Mouse (Mus musculus) central nervous system, embryonic 11.5 days (tissue): Measurements from ENCODE around the gene Gm17349. TPM values are rescaled to one million over a fixed set of nuclear protein-coding genes. Genes with fewer than 3 reads are reported as not detected.

Experiments
- polyA plus RNA-seq: library from polyadenylated mRNA; depleted of rRNA; stranded (reverse); fragments of >200 nt; gene quantifications from 2 replicates; pipeline ENCODE4 v1.2.3, GENCODE M21; 2012; rRNA removed

The Gm17349 gene
- not detected in 2 replicates for polyA plus RNA-seq

GRCm38 (mm10) chr15:99705440-99706048, at the start of gene Gm17349:
TSS of gene Gm17349 (minus strand) at chr15:99705490.

GRCm38 (mm10) chr15:99725341-99726155, 20.3 kb upstream of the Gm17349 start, which contains the start of gene Cox14:
TSS of gene Cox14 (plus strand) at chr15:99725618.

GRCm38 (mm10) chr15:99717386-99718334, 12.4 kb upstream of the Gm17349 start, which contains the start of gene Gpd1:
TSS of gene Gpd1 (plus strand) at chr15:99717515.

GRCm38 (mm10) chr15:99701999-99702900, 3.0 kb downstream of the Gm17349 start, which contains the start of gene Smarcd1:
TSS of gene Smarcd1 (plus strand) at chr15:99702129.

GRCm38 (mm10) chr15:99670154-99670821, 35.0 kb downstream of the Gm17349 start, which contains the start of gene Asic1:
TSS of gene Asic1 (plus strand) at chr15:99670368.

Other genes starting within 250 kb of the Gm17349 start
- gene Nckap5l, start 247.7 kb downstream of the Gm17349 start, polyA plus RNA-seq: 18.4 and 28.9 TPM in 2 replicates
- 12.3 and 14.4 TPM in 2 replicates for gene Bcdin3d, start 230.8 kb downstream of the Gm17349 start, polyA plus RNA-seq
- gene Faim2, start 177.3 kb downstream of the Gm17349 start, polyA plus RNA-seq: 0.23 and 0.47 TPM in 2 replicates
- not detected in 2 replicates for gene Aqp2, start 126.4 kb downstream of the Gm17349 start, polyA plus RNA-seq
- 0.32 and 0.52 TPM in 2 replicates for gene Aqp5, start 114.7 kb downstream of the Gm17349 start, polyA plus RNA-seq
- 0.62 and 0.76 TPM in 2 replicates for gene Aqp6, start 104.1 kb downstream of the Gm17349 start, polyA plus RNA-seq
- gene Racgap1, start 53.8 kb downstream of the Gm17349 start, polyA plus RNA-seq: 157 and 204 TPM in 2 replicates
- 21.5 and 24.9 TPM in 2 replicates for gene Asic1, start 35.1 kb downstream of the Gm17349 start, polyA plus RNA-seq
- gene Smarcd1, start 3.4 kb downstream of the Gm17349 start, polyA plus RNA-seq: 133 and 136 TPM in 2 replicates
- gene Gpd1, start 12.0 kb upstream of the Gm17349 start, polyA plus RNA-seq: 2.7 and 5.2 TPM in 2 replicates
- 115 and 116 TPM in 2 replicates for gene Cox14, start 20.1 kb upstream of the Gm17349 start, polyA plus RNA-seq
- gene Cers5, start 67.4 kb upstream of the Gm17349 start, polyA plus RNA-seq: 51.7 and 60.5 TPM in 2 replicates
- 25.6 and 44.8 TPM in 2 replicates for gene Lima1, start 170.0 kb upstream of the Gm17349 start, polyA plus RNA-seq